ENCODE assay signal across 1 mouse cellular context in genomic region chr5:34014652-34015051, GRCm38 (mm10).
TF ChIP-seq lines count a peak whose summit lies in the region.

No protein-coding gene starts in this region.

TF ChIP-seq in MEL, 35 proteins besides CTCF, POLR2A, EP300 and RAD21:
- peak; percentile 34; the same call in 1 of the 2 replicates for TF ChIP-seq SMC3 (IDR thresholded peaks at IDR 0.05; ENCODE audit: low read depth, low read length)
- TF ChIP-seq UBTF (IDR thresholded peaks at IDR 0.05; ENCODE audit: borderline replicate concordance, insufficient read depth, low read depth, low read length) = no peak
